Mouse (Mus musculus) neural tube, embryonic 12.5 days (tissue): ENCODE data around the gene Vmn1r172. TPM values are rescaled to one million over a fixed set of nuclear protein-coding genes. Genes with fewer than 3 reads are reported as not detected.
"Not testable (repeated sequence)": the region's sequence is repeated elsewhere in the genome, so short reads cannot be mapped to it uniquely, and the experiment has no call there.

Experiments used
- ATAC-seq: fragments of 200-750 bp; cut with Nextera tagmentation; 2 replicates; pipeline ENCODE4 v1.8.0; 2017; ENCODE audit warnings: low read depth, mild to moderate bottlenecking, moderate TSS enrichment, moderate library complexity; ENCODE audit not compliant: low FRiP score
- H3K27ac ChIP-seq: fragments of 300-500 bp; sonication (generic); 2 replicates; pipeline ENCODE4 v1.5.1; 2016
- H3K27me3 ChIP-seq: fragments of 300-500 bp; sonication (generic); replicated peaks from 2 replicates; pipeline ENCODE4 v1.6.1; 2016; ENCODE audit warnings: mild to moderate bottlenecking
- H3K36me3 ChIP-seq: fragments of 300-500 bp; sonication (generic); 2 replicates; pipeline ENCODE4 v1.6.1; 2016; ENCODE audit warnings: mild to moderate bottlenecking
- H3K4me1 ChIP-seq: fragments of 300-500 bp; sonication (generic); 2 replicates; pipeline ENCODE4 v1.6.1; 2016
- H3K4me2 ChIP-seq: fragments of 300-500 bp; sonication (generic); replicated peaks from 2 replicates; pipeline ENCODE4 v1.6.1; 2016; ENCODE audit warnings: mild to moderate bottlenecking
- H3K4me3 ChIP-seq: fragments of 300-500 bp; sonication (generic); 2 replicates; pipeline ENCODE4 v1.5.1; 2016
- H3K9ac ChIP-seq: fragments of 300-500 bp; sonication (generic); 2 replicates; pipeline ENCODE4 v1.6.1; 2016; ENCODE audit warnings: mild to moderate bottlenecking
- H3K9me3 ChIP-seq: fragments of 300-500 bp; sonication (generic); 2 replicates; pipeline ENCODE4 v1.6.1; 2016; ENCODE audit warnings: mild to moderate bottlenecking
- WGBS: fragments of 180-500 bp; shearing (Covaris S2); methylation state at CpG from one replicate; pipeline ENCODE4 v1.1.7; 2016; 5-methylcytosine and 5-hydroxymethylcytosine counted together
- polyA plus RNA-seq: library from polyadenylated mRNA; unstranded; fragments of >200 nt; fragmentation: Nextera tagmentation; extraction: Ambion mirVana; gene quantifications from 2 replicates; pipeline ENCODE4 v1.2.1, GENCODE M21; 2016

Vmn1r172 gene
- not detected in 2 replicates for polyA plus RNA-seq

DNA sequence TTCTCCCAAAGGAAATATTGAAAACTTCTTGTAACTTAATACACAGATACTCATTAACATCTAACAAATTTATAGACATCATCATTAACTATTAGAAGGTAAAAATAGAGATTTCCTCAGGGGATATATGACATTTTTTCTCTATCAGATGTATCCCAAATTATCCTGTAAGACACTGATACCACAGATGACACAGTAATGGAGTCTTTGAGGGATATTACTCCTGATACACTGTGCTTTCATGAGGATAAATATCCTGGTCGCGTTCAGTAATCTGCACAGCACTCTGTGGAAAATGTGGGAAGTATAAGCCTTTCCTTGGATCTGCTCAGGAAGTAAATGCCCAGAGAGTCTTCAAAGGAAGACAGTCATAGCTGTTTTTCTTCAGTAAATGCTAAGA is at the start of gene Vmn1r172:
Gene Vmn1r172 (plus strand): TSS at position 301 of the 400 bp plus-strand sequence.
- Histone ChIP-seq H3K9me3 (peaks cover under 1% of the 10 kb centered on the region; the same call in 1 of the 2 replicates), H3K4me2 (no peak within 1 kb of the TSS), H3K36me3 (no peaks in the 10 kb centered on the region), H3K4me1 (no peaks in the 10 kb centered on the region), H3K27ac (no peak within 1 kb of the TSS), H3K4me3 (no peak within 1 kb of the TSS), H3K27me3 (no peaks in the 10 kb centered on the region), H3K9ac (no peak within 1 kb of the TSS)
- no peak for ATAC-seq
- WGBS = 70% methylated on average over 2 of the region's 2 CpGs

DNA sequence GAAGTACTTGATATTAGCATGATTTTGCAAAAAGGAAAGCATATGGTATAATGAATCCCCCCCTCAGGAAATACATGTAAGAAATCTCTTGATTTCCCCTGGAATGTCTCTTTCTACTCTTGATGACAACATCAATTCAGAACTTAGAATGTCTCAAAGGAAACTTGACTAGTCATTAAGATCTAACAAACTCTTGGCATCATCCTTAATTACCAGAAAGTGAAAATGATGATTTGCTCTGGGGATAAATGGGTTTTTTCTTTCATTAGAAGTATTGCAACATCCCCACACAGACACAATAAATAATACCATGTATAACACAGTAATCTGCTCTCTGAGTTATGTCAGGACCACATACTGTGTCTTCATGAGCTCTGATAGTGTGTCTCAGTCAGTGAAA is 27.7 kb upstream of the Vmn1r172 start, which contains the start of gene Vmn1r171:
Gene Vmn1r171 (plus strand): TSS at position 301 of the 400 bp plus-strand sequence.
- Histone ChIP-seq H3K4me1 (no peaks in the 10 kb centered on the region), H3K4me2 (no peak within 1 kb of the TSS), H3K36me3 (no peaks in the 10 kb centered on the region), H3K9ac (no peak within 1 kb of the TSS), H3K27me3 (no peaks in the 10 kb centered on the region), H3K4me3 (no peak within 1 kb of the TSS), H3K27ac (no peak within 1 kb of the TSS), H3K9me3 (peaks cover 26% of the 10 kb centered on the region)
- no peak for ATAC-seq

- 33% methylated on average over 1 of the region's 1 CpGs for WGBS
- not testable (repeated sequence) for ATAC-seq, H3K36me3 ChIP-seq
Measured at GRCm38 (mm10) chr7:23700403-23700802, 42.3 kb downstream of the Vmn1r172 start, which contains the start of gene Vmn1r173. Vmn1r173 (plus strand) TSS chr7:23700703.

More at GRCm38 (mm10) chr7:23700403-23700802, 42.3 kb downstream of the Vmn1r172 start, which contains the start of gene Vmn1r173:
- not testable (repeated sequence) for H3K4me3 ChIP-seq, H3K4me2 ChIP-seq, H3K27me3 ChIP-seq, H3K9ac ChIP-seq, H3K9me3 ChIP-seq, H3K4me1 ChIP-seq, H3K27ac ChIP-seq

Other genes starting within 250 kb of the Vmn1r172 start
- gene Vmn1r167, start 151.1 kb upstream of the Vmn1r172 start, polyA plus RNA-seq = not detected in 2 replicates
- not detected in 2 replicates for gene Vmn1r168, start 118.6 kb upstream of the Vmn1r172 start, polyA plus RNA-seq
- gene Vmn1r169, start 82.8 kb upstream of the Vmn1r172 start, polyA plus RNA-seq = not detected in 2 replicates
- gene Vmn1r170, start 52.1 kb upstream of the Vmn1r172 start, polyA plus RNA-seq = not detected in 2 replicates
- gene Vmn1r171, start 27.6 kb upstream of the Vmn1r172 start, polyA plus RNA-seq = not detected in 2 replicates
- gene Vmn1r173, start 42.4 kb downstream of the Vmn1r172 start, polyA plus RNA-seq = not detected in 2 replicates
- not detected in 2 replicates for gene Vmn1r174, start 94.0 kb downstream of the Vmn1r172 start, polyA plus RNA-seq
- gene Vmn1r175, start 152.3 kb downstream of the Vmn1r172 start, polyA plus RNA-seq = not detected in 2 replicates
- not detected in 2 replicates for gene Vmn1r176, start 179.1 kb downstream of the Vmn1r172 start, polyA plus RNA-seq
- gene Vmn1r177, start 208.1 kb downstream of the Vmn1r172 start, polyA plus RNA-seq = not detected in 2 replicates
- not detected in 2 replicates for gene Vmn1r178, start 233.7 kb downstream of the Vmn1r172 start, polyA plus RNA-seq